Mouse (Mus musculus) spleen, adult 2 months (tissue): ENCODE results near the gene Slc35e3.

Source experiments
- CTCF ChIP-seq: fragments of 200-500 bp; IDR thresholded peaks from 2 replicates; pipeline ENCODE4 v1.5.1; 2011; ENCODE audit warnings: mild to moderate bottlenecking, inconsistent platforms; ENCODE audit not compliant: insufficient read depth, insufficient read length, insufficient replicate concordance; ENCODE audit errors: extremely low read depth
- POLR2A ChIP-seq: fragments of 200-500 bp; IDR thresholded peaks from 2 replicates; pipeline ENCODE4 v1.6.1; 2011; ENCODE audit warnings: low read depth, low read length, inconsistent platforms

GRCm38 (mm10) chr10:117694255-117694953 lies 51.8 kb downstream of the Slc35e3 start:
- TF ChIP-seq CTCF, result no peak
- no peak for TF ChIP-seq POLR2A
